Mouse (Mus musculus) MEL (cell line): Measurements from ENCODE around the gene Csnk1e. TPM values are rescaled to one million over a fixed set of nuclear protein-coding genes. Genes with fewer than 3 reads are reported as not detected.

Experiments used
- DNase-seq: peaks from one replicate; pipeline ENCODE4 v3.0.0; 2011; ENCODE audit warnings: low read depth, low spot score
- H3K27ac ChIP-seq: 2 replicates; pipeline ENCODE4 v1.5.1; 2012; ENCODE audit warnings: low read depth, mild to moderate bottlenecking, control low read depth, low read length, moderate library complexity; ENCODE audit not compliant: control insufficient read depth
- H3K27me3 ChIP-seq, 2 experiments: fragments of 150-350 bp in 1 of 2; sonication (generic) in 1 of 2; 2 replicates each; pipeline ENCODE4 v1.6.1; 2012; ENCODE audit warnings: low read length in 2 of 2, mild to moderate bottlenecking in 2 of 2, improper control_type of control experiment in 1 of 2, moderate library complexity in 1 of 2; ENCODE audit not compliant: insufficient read depth in 2 of 2, control insufficient read depth in 1 of 2
- H3K36me3 ChIP-seq, 2 experiments: 2 replicates each; pipeline ENCODE4 v1.6.1; 2012 to 2014; ENCODE audit warnings: low read length in 2 of 2, improper control_type of control experiment in 1 of 2, inconsistent platforms in 1 of 2, mild to moderate bottlenecking in 1 of 2; ENCODE audit not compliant: insufficient read depth in 2 of 2, control insufficient read depth in 1 of 2
- H3K4me1 ChIP-seq, 2 experiments: fragments of 150-350 bp in 1 of 2; sonication (generic) in 1 of 2; 2 replicates each; pipeline ENCODE4 v1.6.1; 2012; ENCODE audit warnings: low read length in 2 of 2, improper control_type of control experiment in 1 of 2, mild to moderate bottlenecking in 1 of 2; ENCODE audit not compliant: insufficient read depth in 2 of 2, control insufficient read depth in 1 of 2
- H3K4me3 ChIP-seq, 2 experiments: fragments of 150-350 bp in 1 of 2; sonication (generic) in 1 of 2; 2 replicates each; pipeline ENCODE4 v1.5.1; 2012; ENCODE audit warnings: low read depth in 2 of 2, low read length in 2 of 2, mild to moderate bottlenecking in 2 of 2, moderate library complexity in 2 of 2, control low read depth in 1 of 2, improper control_type of control experiment in 1 of 2; ENCODE audit not compliant: control insufficient read depth in 1 of 2, insufficient read depth in 1 of 2
- H3K79me2 ChIP-seq: 2 replicates; pipeline ENCODE4 v1.6.1; 2012; ENCODE audit warnings: mild to moderate bottlenecking, low read length, moderate library complexity; ENCODE audit not compliant: control insufficient read depth, poor library complexity, insufficient read depth
- H3K9ac ChIP-seq: 2 replicates; pipeline ENCODE4 v1.6.1; 2012; ENCODE audit warnings: low read depth, mild to moderate bottlenecking, control low read depth, low read length, moderate library complexity; ENCODE audit not compliant: control insufficient read depth, poor library complexity, severe bottlenecking
- H3K9me3 ChIP-seq: fragments of 150-350 bp; sonication (generic); replicated peaks from 2 replicates; pipeline ENCODE4 v1.6.1; 2012; ENCODE audit warnings: mild to moderate bottlenecking, low read length, improper control_type of control experiment, moderate library complexity; ENCODE audit not compliant: insufficient read depth
- BHLHE40 ChIP-seq: IDR thresholded peaks from 2 replicates; pipeline ENCODE4 v1.6.1; 2012; ENCODE audit warnings: low read depth, mild to moderate bottlenecking, inconsistent platforms, low read length, improper control_type of control experiment, borderline replicate concordance
- ELF1 ChIP-seq: IDR thresholded peaks from 2 replicates; pipeline ENCODE4 v1.6.1; 2014; ENCODE audit warnings: low read depth, mild to moderate bottlenecking, inconsistent platforms, low read length, improper control_type of control experiment, moderate library complexity
- EP300 ChIP-seq, 2 experiments: IDR thresholded peaks; 2 replicates each; pipeline ENCODE4 v1.6.1; 2011; ENCODE audit warnings: improper control_type of control experiment in 2 of 2, low read length in 2 of 2, low read depth in 1 of 2, mild to moderate bottlenecking in 1 of 2
- ETS1 ChIP-seq: IDR thresholded peaks from 2 replicates; pipeline ENCODE4 v1.6.1; 2012; ENCODE audit warnings: low read depth, mild to moderate bottlenecking, inconsistent platforms, low read length, improper control_type of control experiment, moderate library complexity
- GABPA ChIP-seq: IDR thresholded peaks from 2 replicates; pipeline ENCODE4 v1.6.1; 2012; ENCODE audit warnings: low read depth, mild to moderate bottlenecking, inconsistent platforms, low read length, improper control_type of control experiment, moderate library complexity
- GATA1 ChIP-seq: IDR thresholded peaks from 2 replicates; pipeline ENCODE4 v1.6.1; 2011; ENCODE audit warnings: low read depth, low read length, improper control_type of control experiment
- JUND ChIP-seq: IDR thresholded peaks from 2 replicates; pipeline ENCODE4 v1.6.1; 2011; ENCODE audit warnings: low read depth, mild to moderate bottlenecking, improper control_type of control experiment, low read length
- MAX ChIP-seq: IDR thresholded peaks from 2 replicates; pipeline ENCODE4 v1.6.1; 2011; ENCODE audit warnings: low read length, improper control_type of control experiment
- MEF2A ChIP-seq: IDR thresholded peaks from 2 replicates; pipeline ENCODE4 v1.6.1; 2014; ENCODE audit warnings: low read depth, mild to moderate bottlenecking, inconsistent platforms, low read length, improper control_type of control experiment; ENCODE audit not compliant: poor library complexity, insufficient replicate concordance, severe bottlenecking; ENCODE audit errors: extremely low read depth
- MYC ChIP-seq: IDR thresholded peaks from 2 replicates; pipeline ENCODE4 v1.6.1; 2011; ENCODE audit warnings: low read depth, mild to moderate bottlenecking, low read length, improper control_type of control experiment, moderate library complexity
- NRF1 ChIP-seq: IDR thresholded peaks from 2 replicates; pipeline ENCODE4 v1.6.1; 2014; ENCODE audit warnings: low read depth, mild to moderate bottlenecking, inconsistent platforms, low read length, improper control_type of control experiment, moderate library complexity; ENCODE audit not compliant: poor library complexity, insufficient read depth, severe bottlenecking
- RAD21 ChIP-seq: IDR thresholded peaks from 2 replicates; pipeline ENCODE4 v1.6.1; 2011; ENCODE audit warnings: mild to moderate bottlenecking, low read depth, low read length, improper control_type of control experiment
- SIN3A ChIP-seq: IDR thresholded peaks from 2 replicates; pipeline ENCODE4 v1.6.1; 2012; ENCODE audit warnings: low read length, improper control_type of control experiment, inconsistent platforms
- SMC3 ChIP-seq: IDR thresholded peaks from 2 replicates; pipeline ENCODE4 v1.6.1; 2011; ENCODE audit warnings: low read depth, low read length, improper control_type of control experiment
- TAL1 ChIP-seq: IDR thresholded peaks from 2 replicates; pipeline ENCODE4 v1.6.1; 2012; ENCODE audit warnings: mild to moderate bottlenecking, inconsistent platforms, low read length, moderate library complexity, mixed read lengths
- TBP ChIP-seq: IDR thresholded peaks from 2 replicates; pipeline ENCODE4 v1.8.0; 2011; ENCODE audit warnings: low read depth, low read length, improper control_type of control experiment
- TCF12 ChIP-seq: IDR thresholded peaks from 2 replicates; pipeline ENCODE4 v1.6.1; 2014; ENCODE audit warnings: low read depth, mild to moderate bottlenecking, inconsistent platforms, low read length, improper control_type of control experiment, moderate library complexity
- USF2 ChIP-seq, 2 experiments: IDR thresholded peaks; 2 replicates each; pipeline ENCODE4 v1.6.1; 2011 to 2012; ENCODE audit warnings: improper control_type of control experiment in 2 of 2, low read length in 2 of 2, borderline replicate concordance in 1 of 2, inconsistent platforms in 1 of 2, low read depth in 1 of 2, mild to moderate bottlenecking in 1 of 2; ENCODE audit not compliant: insufficient read depth in 1 of 2
- ZC3H11A ChIP-seq: IDR thresholded peaks from 2 replicates; pipeline ENCODE4 v1.6.1; 2012; ENCODE audit warnings: low read depth, mild to moderate bottlenecking, inconsistent platforms, low read length, improper control_type of control experiment
- ZMIZ1 ChIP-seq: IDR thresholded peaks from 2 replicates; pipeline ENCODE4 v1.6.1; 2012; ENCODE audit warnings: low read depth, mild to moderate bottlenecking, inconsistent platforms, low read length, improper control_type of control experiment, moderate library complexity
- ZNF384 ChIP-seq: IDR thresholded peaks from 2 replicates; pipeline ENCODE4 v1.6.1; 2012; ENCODE audit warnings: low read depth, mild to moderate bottlenecking, inconsistent platforms, low read length, improper control_type of control experiment
- polyA plus RNA-seq, 2 experiments: library from polyadenylated mRNA; stranded (reverse) in 1 of 2; unstranded in 1 of 2; fragments of >175 nt in 1 of 2; fragments of >200 nt in 1 of 2; gene quantifications; 2 replicates each; pipeline versions ENCODE4 v1.2.1 to v1.2.4; 2012; ENCODE audit warnings: low replicate concordance in 2 of 2, low read depth in 1 of 2; ENCODE audit not compliant: insufficient read length in 2 of 2, insufficient read depth in 1 of 2, missing spikeins in 1 of 2
- total RNA-seq: library from RNA; depleted of rRNA; stranded (reverse); fragments of 300-350 nt; gene quantifications from 2 replicates; pipeline ENCODE4 v1.2.3, GENCODE M21; 2012

Gene Csnk1e
- total and polyA plus RNA-seq, 3 experiments: 28.5 to 58.1 TPM; not detected in 1

DNA sequence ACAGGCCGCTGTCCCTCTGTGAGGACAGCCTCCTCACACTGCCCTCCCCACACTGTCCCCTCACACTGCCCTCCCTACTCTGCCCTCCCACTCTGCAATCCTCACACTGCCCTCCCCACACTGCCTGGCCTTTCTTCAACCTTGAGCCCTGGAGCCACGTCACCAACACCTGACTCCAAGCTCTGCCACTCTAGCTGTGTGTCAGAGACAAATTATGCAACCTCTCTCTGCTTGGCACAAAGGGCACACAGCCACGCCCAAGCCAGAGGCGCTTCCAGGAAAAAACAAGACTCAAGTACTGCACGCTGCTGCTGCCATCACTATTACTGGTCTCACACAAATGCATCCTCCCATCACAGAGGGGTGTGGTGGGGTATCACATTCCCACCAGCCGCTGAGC lies 64.9 kb downstream of the Csnk1e start:
- Histone ChIP-seq H3K4me1 (peaks cover 0 to 5% of the 10 kb centered on the region in 2 experiments; a peak in 2 of 4 replicates), H3K9ac (no peak overlapping the region), H3K27ac (no peak overlapping the region), H3K4me3 (no peak overlapping the region), H3K9me3 (no peaks in the 10 kb centered on the region), H3K27me3 (no peaks in the 10 kb centered on the region), H3K36me3 (peaks cover 0 to 4% of the 10 kb centered on the region in 2 experiments; a peak in 1 of 4 replicates), H3K79me2 (0 out of 2 replicates have a peak, but pooled peaks cover 1% of the 10 kb centered on the region)
- TF ChIP-seq ZC3H11A (no peak), NRF1 (no peak), TBP (no peak), JUND (no peak), MEF2A (no peak), MYC (no peak), ETS1 (no peak), EP300 (IDR thresholded peaks at IDR 0.05; ENCODE audit: low read depth in 1 of 2, low read length in 2 of 2) (no peak), TAL1 (no peak), ZNF384 (no peak), ELF1 (no peak), ZMIZ1 (no peak), USF2 (IDR thresholded peaks at IDR 0.05; ENCODE audit: borderline replicate concordance in 1 of 2, insufficient read depth in 1 of 2, low read depth in 1 of 2, low read length in 2 of 2) (no peak), TCF12 (no peak), RAD21 (no peak), SMC3 (no peak), BHLHE40 (no peak)
- DNase-seq: no peak

DNA sequence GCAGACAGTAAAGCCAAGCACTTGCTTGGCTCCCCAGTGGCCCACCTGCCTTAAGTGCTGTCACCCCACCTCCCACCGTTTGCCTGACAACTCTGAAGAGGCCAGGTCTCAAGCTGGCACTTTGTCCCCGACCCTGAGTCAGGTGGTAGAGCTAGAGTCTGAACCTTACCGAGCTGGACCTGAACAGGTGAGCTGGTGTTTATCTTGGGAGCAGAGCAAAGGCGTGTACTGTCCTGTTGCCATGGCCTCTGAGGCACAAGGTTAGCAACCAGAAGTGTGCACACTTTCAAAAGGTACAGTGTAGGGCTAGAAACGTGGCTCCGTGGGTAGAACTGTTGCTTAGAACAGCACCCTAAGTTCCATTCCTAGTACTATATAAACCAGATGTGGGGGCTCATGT lies 67.2 kb downstream of the Csnk1e start:
- H3K27me3 ChIP-seq: no peaks in the 10 kb centered on the region
- peaks cover 0 to 5% of the 10 kb centered on the region in 2 experiments; a peak in 2 of 4 replicates for H3K4me1 ChIP-seq
- H3K9me3 ChIP-seq: no peaks in the 10 kb centered on the region
- TF ChIP-seq GABPA: no peak
- no peak for TF ChIP-seq RAD21
- no peak for TF ChIP-seq TBP
- TF ChIP-seq ZC3H11A: no peak
- no peak for TF ChIP-seq BHLHE40
- no peak for TF ChIP-seq ZMIZ1
- TF ChIP-seq GATA1: no peak
- TF ChIP-seq MAX: no peak
- no peak for TF ChIP-seq SIN3A
- TF ChIP-seq, all 39 proteins: peak for 0
- no peak for DNase-seq
- H3K36me3 ChIP-seq: peaks cover 0 to 4% of the 10 kb centered on the region in 2 experiments; a peak in 1 of 4 replicates
- no peak overlapping the region for H3K27ac ChIP-seq
- H3K9ac ChIP-seq: no peak overlapping the region
- no peaks in the 10 kb centered on the region for H3K79me2 ChIP-seq
- no peak overlapping the region for H3K4me3 ChIP-seq
